Mouse (Mus musculus): ENCODE results near the gene Alox5ap. TPM values are rescaled to one million over a fixed set of nuclear protein-coding genes. Genes with fewer than 3 reads are reported as not detected.

Alox5ap gene
- total RNA-seq, 1 experiment from 2014 or later = 1,084 TPM

- no peak for ATAC-seq (ENCODE audit: extremely low read depth, insufficient number of reproducible peaks, low FRiP score, poor library complexity, severe bottlenecking)
Measured at GRCm38 (mm10) chr5:149255522-149255921, 9.0 kb upstream of the Alox5ap start.

- ATAC-seq (ENCODE audit: extremely low read depth, insufficient number of reproducible peaks, low FRiP score, poor library complexity, severe bottlenecking) = no peak
Measured at GRCm38 (mm10) chr5:149257518-149258281, 6.9 kb upstream of the Alox5ap start.

GRCm38 (mm10) chr5:149259093-149259492, 5.5 kb upstream of the Alox5ap start:
- ATAC-seq (ENCODE audit: extremely low read depth, insufficient number of reproducible peaks, low FRiP score, poor library complexity, severe bottlenecking) = no peak

- ATAC-seq (ENCODE audit: extremely low read depth, insufficient number of reproducible peaks, low FRiP score, poor library complexity, severe bottlenecking) = no peak
Measured at GRCm38 (mm10) chr5:149261449-149261848, 3.1 kb upstream of the Alox5ap start.

- no peak for ATAC-seq (ENCODE audit: extremely low read depth, insufficient number of reproducible peaks, low FRiP score, poor library complexity, severe bottlenecking)
Measured at GRCm38 (mm10) chr5:149261866-149262265, 2.7 kb upstream of the Alox5ap start.

- ATAC-seq (ENCODE audit: extremely low read depth, insufficient number of reproducible peaks, low FRiP score, poor library complexity, severe bottlenecking) = peak; percentile 55; the same call in 1 of the 2 replicates
Measured at GRCm38 (mm10) chr5:149264878-149265279, 312 bp downstream of the Alox5ap start.

GRCm38 (mm10) chr5:149266761-149267221, 2.2 kb downstream of the Alox5ap start:
- peak; percentile 61 for ATAC-seq (ENCODE audit: extremely low read depth, insufficient number of reproducible peaks, low FRiP score, poor library complexity, severe bottlenecking)

- peak; percentile 52 for ATAC-seq (ENCODE audit: extremely low read depth, insufficient number of reproducible peaks, low FRiP score, poor library complexity, severe bottlenecking)
Measured at GRCm38 (mm10) chr5:149267493-149267892, 2.9 kb downstream of the Alox5ap start.

GRCm38 (mm10) chr5:149271291-149271690, 6.7 kb downstream of the Alox5ap start:
- ATAC-seq (ENCODE audit: extremely low read depth, insufficient number of reproducible peaks, low FRiP score, poor library complexity, severe bottlenecking) = no peak

- peak; percentile 64 for ATAC-seq (ENCODE audit: extremely low read depth, insufficient number of reproducible peaks, low FRiP score, poor library complexity, severe bottlenecking)
Measured at GRCm38 (mm10) chr5:149272535-149272934, 8.0 kb downstream of the Alox5ap start.

GRCm38 (mm10) chr5:149274390-149275104, 10.0 kb downstream of the Alox5ap start:
- peak; percentile 76 for ATAC-seq (ENCODE audit: extremely low read depth, insufficient number of reproducible peaks, low FRiP score, poor library complexity, severe bottlenecking)

- no peak for ATAC-seq (ENCODE audit: extremely low read depth, insufficient number of reproducible peaks, low FRiP score, poor library complexity, severe bottlenecking)
Measured at GRCm38 (mm10) chr5:149275105-149275494, 10.5 kb downstream of the Alox5ap start.

GRCm38 (mm10) chr5:149277529-149277928, 13.0 kb downstream of the Alox5ap start:
- ATAC-seq (ENCODE audit: extremely low read depth, insufficient number of reproducible peaks, low FRiP score, poor library complexity, severe bottlenecking) = no peak

- no peak for ATAC-seq (ENCODE audit: extremely low read depth, insufficient number of reproducible peaks, low FRiP score, poor library complexity, severe bottlenecking)
Measured at GRCm38 (mm10) chr5:149279273-149279844, 14.8 kb downstream of the Alox5ap start.

- ATAC-seq (ENCODE audit: extremely low read depth, insufficient number of reproducible peaks, low FRiP score, poor library complexity, severe bottlenecking) = no peak
Measured at GRCm38 (mm10) chr5:149283009-149283408, 18.4 kb downstream of the Alox5ap start.

- ATAC-seq (ENCODE audit: extremely low read depth, insufficient number of reproducible peaks, low FRiP score, poor library complexity, severe bottlenecking) = no peak
Measured at GRCm38 (mm10) chr5:149283821-149284220, 19.3 kb downstream of the Alox5ap start.

GRCm38 (mm10) chr5:149286021-149286420, 21.5 kb downstream of the Alox5ap start:
- 0 out of 2 replicates have a peak, but pooled peaks have one; percentile 20 for ATAC-seq (ENCODE audit: extremely low read depth, insufficient number of reproducible peaks, low FRiP score, poor library complexity, severe bottlenecking)

GRCm38 (mm10) chr5:149287148-149288038, 22.8 kb downstream of the Alox5ap start:
- ATAC-seq (ENCODE audit: extremely low read depth, insufficient number of reproducible peaks, low FRiP score, poor library complexity, severe bottlenecking) = no peak

GRCm38 (mm10) chr5:149291266-149291665, 26.7 kb downstream of the Alox5ap start:
- ATAC-seq (ENCODE audit: extremely low read depth, insufficient number of reproducible peaks, low FRiP score, poor library complexity, severe bottlenecking) = no peak
